Mouse (Mus musculus) kidney, adult 2 months (tissue): Measurements from ENCODE around the gene Cdx4.

Experiments used
- CTCF ChIP-seq: fragments of 200-500 bp; conservative IDR thresholded peaks from 2 replicates; pipeline ENCODE4 v1.5.1; 2011; ENCODE audit warnings: low read depth, mild to moderate bottlenecking, control low read depth, low read length, moderate library complexity, mixed read lengths; ENCODE audit not compliant: insufficient read depth, insufficient read length
- POLR2A ChIP-seq: fragments of 200-500 bp; IDR thresholded peaks from one replicate; pipeline ENCODE4 v1.6.1; 2011; ENCODE audit warnings: low read depth, low read length, control low read depth

- TF ChIP-seq CTCF, result no peak
- TF ChIP-seq POLR2A, result no peak
Observed at GRCm38 (mm10) chrX:103331125-103331858, 10.1 kb downstream of the Cdx4 start.
